Mouse (Mus musculus) stomach, embryonic 14.5 days (tissue): ENCODE measurements around the gene Sh3bgrl3. TPM values are rescaled to one million over a fixed set of nuclear protein-coding genes. Genes with fewer than 3 reads are reported as not detected.
A peak's percentile ranks its signal among the peaks of the same experiment; 100 is the strongest.

Experiments
- ATAC-seq: fragments of 200-750 bp; cut with Nextera tagmentation; 2 replicates; pipeline ENCODE4 v1.8.0; 2017; ENCODE audit warnings: low read depth, moderate TSS enrichment; ENCODE audit not compliant: insufficient number of reproducible peaks, insufficient read depth, low FRiP score
- H3K27ac ChIP-seq: fragments of 300-500 bp; sonication (generic); 2 replicates; pipeline ENCODE4 v1.5.1; 2014; ENCODE audit warnings: mild to moderate bottlenecking, low read length, moderate library complexity, mixed read lengths
- H3K27me3 ChIP-seq: fragments of 300-500 bp; sonication (generic); 2 replicates; pipeline ENCODE4 v1.6.1; 2014; ENCODE audit warnings: low read length, control low read depth, mixed read lengths; ENCODE audit not compliant: control insufficient read depth, insufficient read depth
- H3K36me3 ChIP-seq: fragments of 300-500 bp; sonication (generic); 2 replicates; pipeline ENCODE4 v1.6.1; 2014; ENCODE audit warnings: mild to moderate bottlenecking, control low read depth, low read length, moderate library complexity, mixed read lengths; ENCODE audit not compliant: control insufficient read depth, insufficient read depth
- H3K4me1 ChIP-seq: fragments of 300-500 bp; sonication (generic); 2 replicates; pipeline ENCODE4 v1.6.1; 2014; ENCODE audit warnings: low read length, control low read depth, mixed read lengths; ENCODE audit not compliant: control insufficient read depth, insufficient read depth
- H3K4me2 ChIP-seq: fragments of 300-500 bp; sonication (generic); replicated peaks from 2 replicates; pipeline ENCODE4 v1.6.1; 2014; ENCODE audit warnings: low read depth, low read length, control low read depth
- H3K4me3 ChIP-seq: fragments of 300-500 bp; sonication (generic); 2 replicates; pipeline ENCODE4 v1.5.1; 2014; ENCODE audit warnings: low read depth, low read length, control low read depth
- H3K9ac ChIP-seq: fragments of 300-500 bp; sonication (generic); replicated peaks from 2 replicates; pipeline ENCODE4 v1.6.1; 2014; ENCODE audit warnings: low read depth, mild to moderate bottlenecking, control low read depth, low read length, moderate library complexity, mixed read lengths
- H3K9me3 ChIP-seq: fragments of 300-500 bp; sonication (generic); 2 replicates; pipeline ENCODE4 v1.6.1; 2016; ENCODE audit warnings: low read depth, low read length, control low read depth; ENCODE audit not compliant: control insufficient read depth
- WGBS: fragments of 180-500 bp; shearing (Covaris S2); extraction: QIAGEN DNeasy Blood & Tissue Kit; methylation state at CpG from one replicate; pipeline ENCODE4 v1.1.7; 2014; 5-methylcytosine and 5-hydroxymethylcytosine counted together
- polyA plus RNA-seq: library from polyadenylated mRNA; unstranded; fragments of >200 nt; fragmentation: Nextera tagmentation; extraction: Ambion mirVana; gene quantifications from 2 replicates; pipeline ENCODE4 v1.2.1, GENCODE M21; 2014

Sh3bgrl3 gene
- polyA plus RNA-seq, 1 experiment from 2014 or later = 435 TPM

- no peak overlapping the region for H3K27ac ChIP-seq
- H3K4me1 ChIP-seq = no peaks in the 10 kb centered on the region; the same call in 1 of the 2 replicates
- no peak overlapping the region for H3K4me3 ChIP-seq
- H3K9me3 ChIP-seq = no peaks in the 10 kb centered on the region
- no peak for ATAC-seq
- no peak overlapping the region for H3K4me2 ChIP-seq
- 74% methylated on average over 6 of the region's 6 CpGs for WGBS
- no peaks in the 10 kb centered on the region for H3K27me3 ChIP-seq
- no peak overlapping the region for H3K9ac ChIP-seq
- H3K36me3 ChIP-seq = no peaks in the 10 kb centered on the region
Measured at GRCm38 (mm10) chr4:134112403-134112802, 16.2 kb downstream of the Sh3bgrl3 start.

GRCm38 (mm10) chr4:134110653-134111052, 17.9 kb downstream of the Sh3bgrl3 start:
- no peaks in the 10 kb centered on the region for H3K36me3 ChIP-seq
- 51% methylated on average over 3 of the region's 3 CpGs for WGBS
- H3K9ac ChIP-seq = no peak overlapping the region
- no peaks in the 10 kb centered on the region for H3K9me3 ChIP-seq
- no peak for ATAC-seq
- H3K27ac ChIP-seq = no peak overlapping the region
- H3K4me3 ChIP-seq = no peak overlapping the region
- no peaks in the 10 kb centered on the region for H3K27me3 ChIP-seq
- no peak overlapping the region for H3K4me2 ChIP-seq
- H3K4me1 ChIP-seq = no peaks in the 10 kb centered on the region; the same call in 1 of the 2 replicates

- Histone ChIP-seq H3K4me1 (no peaks in the 10 kb centered on the region; the same call in 1 of the 2 replicates), H3K4me3 (no peak overlapping the region), H3K9me3 (no peaks in the 10 kb centered on the region), H3K4me2 (no peak overlapping the region), H3K36me3 (no peaks in the 10 kb centered on the region), H3K9ac (no peak overlapping the region), H3K27ac (no peak overlapping the region), H3K27me3 (no peaks in the 10 kb centered on the region)
- no peak for ATAC-seq
- WGBS = 29% methylated on average over 5 of the region's 5 CpGs
Measured at GRCm38 (mm10) chr4:134108196-134108595, 20.4 kb downstream of the Sh3bgrl3 start.

- Histone ChIP-seq H3K4me1 (0 out of 2 replicates have a peak, but pooled peaks cover 3% of the 10 kb centered on the region), H3K27me3 (no peaks in the 10 kb centered on the region), H3K27ac (no peak overlapping the region), H3K9me3 (no peaks in the 10 kb centered on the region), H3K36me3 (no peaks in the 10 kb centered on the region), H3K4me2 (no peak overlapping the region), H3K4me3 (no peak overlapping the region), H3K9ac (no peak overlapping the region)
- ATAC-seq = no peak
- WGBS = 86% methylated on average over 7 of the region's 7 CpGs
Measured at GRCm38 (mm10) chr4:134107730-134108129, 20.9 kb downstream of the Sh3bgrl3 start.

GRCm38 (mm10) chr4:134106105-134106504, 22.5 kb downstream of the Sh3bgrl3 start:
- no peak overlapping the region for H3K4me2 ChIP-seq
- 0 out of 2 replicates have a peak, but pooled peaks cover 3% of the 10 kb centered on the region for H3K4me1 ChIP-seq
- no peaks in the 10 kb centered on the region for H3K27me3 ChIP-seq
- H3K9me3 ChIP-seq = no peaks in the 10 kb centered on the region
- H3K27ac ChIP-seq = no peak overlapping the region
- H3K9ac ChIP-seq = no peak overlapping the region
- H3K4me3 ChIP-seq = no peak overlapping the region
- no peak for ATAC-seq
- 69% methylated on average over 7 of the region's 7 CpGs for WGBS
- no peaks in the 10 kb centered on the region for H3K36me3 ChIP-seq

- H3K27ac ChIP-seq = 0 out of 2 replicates have a peak overlapping the region, but pooled peaks have one; percentile 10
- ATAC-seq = no peak
- H3K27me3 ChIP-seq = no peaks in the 10 kb centered on the region
- WGBS = 5% methylated on average over 21 of the region's 21 CpGs
- no peaks in the 10 kb centered on the region for H3K36me3 ChIP-seq
- 0 out of 2 replicates have a peak, but pooled peaks cover 3% of the 10 kb centered on the region for H3K4me1 ChIP-seq
- no peaks in the 10 kb centered on the region for H3K9me3 ChIP-seq
- H3K9ac ChIP-seq = peak overlapping the region; percentile 38
- H3K4me3 ChIP-seq = peak overlapping the region; percentile 81
- H3K4me2 ChIP-seq = peak overlapping the region; percentile 68
Measured at GRCm38 (mm10) chr4:134102742-134103119, 25.9 kb downstream of the Sh3bgrl3 start.

- H3K27me3 ChIP-seq = no peaks in the 10 kb centered on the region
- 0 out of 2 replicates have a peak, but pooled peaks cover 3% of the 10 kb centered on the region for H3K4me1 ChIP-seq
- 18% methylated on average over 34 of the region's 34 CpGs for WGBS
- no peaks in the 10 kb centered on the region for H3K9me3 ChIP-seq
- H3K27ac ChIP-seq = 0 out of 2 replicates have a peak within 1 kb of the TSS, but pooled peaks have one; percentile 10
- peak within 1 kb of the TSS; percentile 81 for H3K4me3 ChIP-seq
- peak within 1 kb of the TSS; percentile 38 for H3K9ac ChIP-seq
- peak within 1 kb of the TSS; percentile 68 for H3K4me2 ChIP-seq
- H3K36me3 ChIP-seq = no peaks in the 10 kb centered on the region
- ATAC-seq = peak; percentile 96
Measured at GRCm38 (mm10) chr4:134101979-134102741, 26.4 kb downstream of the Sh3bgrl3 start, which contains the start of gene Ubxn11. Gene Ubxn11 (plus strand): TSS chr4:134102570.

GRCm38 (mm10) chr4:134100245-134100644, 28.3 kb downstream of the Sh3bgrl3 start:
- Histone ChIP-seq H3K4me1 (0 out of 2 replicates have a peak, but pooled peaks cover 3% of the 10 kb centered on the region), H3K4me2 (no peak overlapping the region), H3K4me3 (no peak overlapping the region), H3K27ac (no peak overlapping the region), H3K9me3 (no peaks in the 10 kb centered on the region), H3K27me3 (no peaks in the 10 kb centered on the region), H3K9ac (no peak overlapping the region), H3K36me3 (no peaks in the 10 kb centered on the region)
- 79% methylated on average over 4 of the region's 4 CpGs for WGBS
- ATAC-seq = no peak
